ENCODE assay signal across 8 mouse cellular contexts in the genomic region with DNA sequence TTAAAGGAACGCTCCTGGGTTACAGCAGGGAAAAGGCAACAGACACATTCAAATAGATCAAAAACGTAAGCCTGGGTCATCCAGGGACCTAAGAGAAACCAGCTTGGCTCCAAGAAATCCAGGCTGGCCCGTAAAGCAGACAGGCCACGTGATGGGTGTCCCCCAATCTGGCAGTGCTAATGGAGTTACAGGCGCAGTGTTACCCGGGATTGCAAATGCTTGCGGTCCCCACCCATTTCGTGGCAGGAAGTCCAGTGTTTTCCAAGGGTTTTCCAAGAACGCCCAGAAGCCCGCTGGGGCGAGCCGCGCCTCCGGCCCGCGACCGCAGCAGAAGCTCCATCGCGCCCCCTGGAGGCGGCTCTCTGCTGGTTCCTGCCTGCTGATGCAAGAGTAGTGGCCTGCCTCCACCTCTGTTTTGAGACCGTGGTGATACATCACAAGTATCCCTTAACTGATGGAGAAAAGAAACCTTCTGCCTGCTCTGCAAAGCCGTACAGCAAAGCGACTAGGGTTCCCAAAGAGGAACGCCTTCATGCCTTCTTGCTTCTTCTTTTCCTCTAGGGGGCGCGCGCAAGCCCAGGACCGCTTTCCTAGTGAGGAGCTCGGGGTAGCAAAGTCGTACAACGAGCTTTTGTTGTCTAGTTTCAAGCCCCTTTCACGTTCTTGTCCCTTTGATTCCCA. TPM values are rescaled to one million over a fixed set of nuclear protein-coding genes. Genes with fewer than 3 reads are reported as not detected.
DNase-seq lines count a peak whose midpoint lies in the region; ATAC-seq and TF ChIP-seq lines count a peak whose summit lies in the region.

No protein-coding gene starts in this region.

- H3K9ac ChIP-seq in embryonic facial prominence, embryonic 11.5 days (replicated peaks; ENCODE audit: low read length), result peak overlapping the region; percentile 50
- peak overlapping the region; percentile 51 for H3K9ac ChIP-seq in midbrain, embryonic 11.5 days (ENCODE audit: low read length)

- no peak overlapping the region for H3K4me3 ChIP-seq in bone marrow, adult 2 months (replicated peaks; ENCODE audit: control insufficient read depth, low read depth, low read length)
- H3K4me3 ChIP-seq in embryonic facial prominence, embryonic 11.5 days (ENCODE audit: low read depth, low read length), result peak overlapping the region; percentile 10; the same call in 1 of the 2 replicates
- H3K4me3 ChIP-seq in midbrain, embryonic 11.5 days (ENCODE audit: low read depth, low read length), result peak overlapping the region; percentile 26
- H3K4me3 ChIP-seq in small intestine, adult 2 months (ENCODE audit: low read depth, low read length), result peak overlapping the region; percentile 51

- no peaks in the 10 kb centered on the region for H3K4me1 ChIP-seq in bone marrow, adult 2 months (ENCODE audit: control insufficient read depth, insufficient read depth, low read length)
- H3K4me1 ChIP-seq in embryonic facial prominence, embryonic 11.5 days (ENCODE audit: control insufficient read depth, insufficient read depth, low read length), result peaks cover 7% of the 10 kb centered on the region
- H3K4me1 ChIP-seq in midbrain, embryonic 11.5 days (ENCODE audit: control insufficient read depth, insufficient read depth, low read length), result peaks cover 6% of the 10 kb centered on the region
- peaks cover 17% of the 10 kb centered on the region for H3K4me1 ChIP-seq in small intestine, adult 2 months (ENCODE audit: control insufficient read depth, insufficient read depth, insufficient read length, low read length)

- 7% methylated on average over 32 of the region's 32 CpGs for WGBS in bone marrow, adult 2 months
- 1% methylated on average over 32 of the region's 32 CpGs for WGBS in embryonic facial prominence, embryonic 11.5 days
- WGBS in midbrain, embryonic 11.5 days, result 2% methylated on average over 32 of the region's 32 CpGs
- WGBS in small intestine, adult 2 months, result 4% methylated on average over 32 of the region's 32 CpGs

- TF ChIP-seq POLR2A in bone marrow, adult 2 months (IDR thresholded peaks at IDR 0.05; ENCODE audit: borderline replicate concordance, control insufficient read depth, low read depth, low read length), result no peak
- no peak for TF ChIP-seq POLR2A in small intestine, adult 2 months (IDR thresholded peaks at IDR 0.05; ENCODE audit: low read depth, low read length)

- peak; percentile 92 for DNase-seq in embryonic facial prominence, embryonic 11.5 days (ENCODE audit: low spot score)
- peak; percentile 94 to 96 for DNase-seq in heart, adult 18-20 months
- peak; percentile 89 for DNase-seq in kidney, adult 11 months
- peak; percentile 79 to 85 for DNase-seq in left cerebral cortex, postnatal 36 days (ENCODE audit: low spot score in 2 of 2)
- DNase-seq in midbrain, embryonic 11.5 days (ENCODE audit: low spot score, missing footprints), result peak; percentile 99

- H3K36me3 ChIP-seq in embryonic facial prominence, embryonic 11.5 days (replicated peaks; ENCODE audit: control insufficient read depth, insufficient read depth, low read depth, low read length), result no peaks in the 10 kb centered on the region
- H3K36me3 ChIP-seq in midbrain, embryonic 11.5 days (ENCODE audit: control insufficient read depth, insufficient read depth, low read length), result no peaks in the 10 kb centered on the region
- H3K36me3 ChIP-seq in small intestine, adult 2 months (ENCODE audit: control insufficient read depth, insufficient read depth, low read length), result no peaks in the 10 kb centered on the region

- TF ChIP-seq CTCF in bone marrow, adult 2 months (IDR thresholded peaks at IDR 0.05; ENCODE audit: control insufficient read depth, insufficient read depth, low read length), result peak; percentile 11; the same call in 1 of the 2 replicates
- TF ChIP-seq CTCF in small intestine, adult 2 months (IDR thresholded peaks at IDR 0.05; ENCODE audit: extremely low read depth, insufficient read length, insufficient replicate concordance, low read depth, low read length), result peak; percentile 100

- no peaks in the 10 kb centered on the region for H3K27me3 ChIP-seq in embryonic facial prominence, embryonic 11.5 days (ENCODE audit: control insufficient read depth, insufficient read depth, low read length)
- no peaks in the 10 kb centered on the region for H3K27me3 ChIP-seq in midbrain, embryonic 11.5 days (ENCODE audit: control insufficient read depth, insufficient read depth, low read length)
- H3K27me3 ChIP-seq in small intestine, adult 2 months (ENCODE audit: control insufficient read depth, insufficient read depth, low read length), result no peaks in the 10 kb centered on the region

- no peak overlapping the region for H3K27ac ChIP-seq in bone marrow, adult 2 months (ENCODE audit: control insufficient read depth, insufficient read depth, low read depth, low read length, poor library complexity)
- peak overlapping the region; percentile 76 for H3K27ac ChIP-seq in embryonic facial prominence, embryonic 11.5 days (replicated peaks; ENCODE audit: low read depth, low read length)
- H3K27ac ChIP-seq in midbrain, embryonic 11.5 days (ENCODE audit: low read depth, low read length), result no peak overlapping the region
- peak overlapping the region; percentile 50 for H3K27ac ChIP-seq in small intestine, adult 2 months (ENCODE audit: insufficient read depth, low read depth, low read length)

- no peaks in the 10 kb centered on the region for H3K9me3 ChIP-seq in embryonic facial prominence, embryonic 11.5 days (replicated peaks; ENCODE audit: control insufficient read depth, low read length)
- H3K9me3 ChIP-seq in midbrain, embryonic 11.5 days (ENCODE audit: control insufficient read depth, low read length), result no peaks in the 10 kb centered on the region

- peak overlapping the region; percentile 45 for H3K4me2 ChIP-seq in embryonic facial prominence, embryonic 11.5 days (ENCODE audit: low read depth, low read length)
- H3K4me2 ChIP-seq in midbrain, embryonic 11.5 days, result peak overlapping the region; percentile 52

- intact Hi-C loops in left cerebral cortex, postnatal 36 days (cut with DNase I), result loop anchor here (2.0 kb wide), 1 partner anchor 112 kb away; no protein-coding TSS in a partner anchor

- peak; percentile 57 for ATAC-seq in embryonic facial prominence, embryonic 11.5 days (replicated peaks; ENCODE audit: insufficient number of reproducible peaks, low FRiP score, low TSS enrichment, low read depth)
- ATAC-seq in midbrain, embryonic 11.5 days (ENCODE audit: low FRiP score), result peak; percentile 77
- ATAC-seq in inflammation-experienced regulatory T-cells, adult 6 months, result no peak

RNA-seq across cellular contexts. Expression of gene Rbfox2, which starts 29.6 kb away (rescaled TPM):
- polyA plus RNA-seq in bone marrow, adult 2 months (2011; ENCODE audit: insufficient read depth, insufficient read length, low replicate concordance, missing spikeins), result 2.6 and 6.1 TPM in 2 replicates
- 81.9 and 85.1 TPM in 2 replicates for polyA plus RNA-seq in embryonic facial prominence, embryonic 11.5 days (2014; fragmentation: Nextera tagmentation; extraction: Ambion mirVana)
- total RNA-seq in heart, adult 18-20 months (2021), result 10 to 100 TPM; 86.5 to 90.5 TPM
- total RNA-seq in left cerebral cortex, postnatal 36 days (2021), result 100 to 1,000 TPM; 217 to 276 TPM
- polyA plus RNA-seq in midbrain, embryonic 11.5 days (2014; fragmentation: Nextera tagmentation; extraction: Ambion mirVana), result 73.2 and 79.9 TPM in 2 replicates
- 25.1 and 34.7 TPM in 2 replicates for polyA plus RNA-seq in small intestine, adult 2 months (2012; rRNA removed)
- not detected for polyA plus RNA-seq in inflammation-experienced regulatory T-cells, adult 6 months (2017; shearing (Covaris generic))

Comparison
In these comparisons a context has a peak if more than half of its experiments do, and no peak if none do; other contexts are left out.
1. H3K27ac ChIP-seq: peak in embryonic facial prominence, embryonic 11.5 days (single experiment) and small intestine, adult 2 months (single experiment); none in bone marrow, adult 2 months (single experiment) and midbrain, embryonic 11.5 days (single experiment).
2. Peak in every context shown above with its lines, with median percentiles within 50 percentile points of each other: DNase-seq.